Mouse (Mus musculus): ENCODE data around the gene Bhlha15. TPM values are rescaled to one million over a fixed set of nuclear protein-coding genes. Genes with fewer than 3 reads are reported as not detected.

Bhlha15 gene
- total and polyA plus RNA-seq, 3 experiments = 0.44 to 3.5 (median 1.4) TPM

DNA sequence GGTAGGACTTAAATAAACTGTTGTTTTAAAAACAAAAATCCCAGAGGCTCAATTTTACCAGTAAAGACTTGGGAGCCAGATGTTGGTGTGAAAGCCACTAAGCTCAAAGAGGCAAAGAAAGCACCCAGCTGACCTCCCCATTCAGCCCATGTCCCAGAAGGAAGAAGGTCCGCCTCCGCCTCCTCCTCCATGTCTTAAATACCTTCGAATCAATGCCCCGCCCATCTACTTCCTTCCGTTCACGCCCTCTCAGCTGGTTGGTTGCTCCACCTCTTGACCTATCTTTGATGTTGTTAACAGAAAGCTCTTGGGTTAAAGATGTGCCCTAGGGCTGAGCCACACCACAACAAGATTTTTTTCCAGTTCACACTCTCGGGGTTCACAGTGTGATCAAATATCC is 40.1 kb downstream of the Bhlha15 start:
- no peaks in the 10 kb centered on the region for H3K9me3 ChIP-seq (replicated peaks)
- TF ChIP-seq GATA2 (IDR thresholded peaks at IDR 0.05; ENCODE audit: borderline replicate concordance, low read depth, low read length) (no peak), GATA1 (IDR thresholded peaks at IDR 0.05; ENCODE audit: borderline replicate concordance, low read length) (no peak), TAL1 (conservative IDR thresholded peaks at IDR 0.05; ENCODE audit: low read depth, low read length) (no peak), POLR2AphosphoS5 (IDR thresholded peaks at IDR 0.05; ENCODE audit: insufficient replicate concordance, low read depth, low read length) (no peak)
- H3K27me3 ChIP-seq (ENCODE audit: insufficient read depth, low read length) = no peaks in the 10 kb centered on the region
- no peak for ATAC-seq (ENCODE audit: extremely low read depth, insufficient number of reproducible peaks, low FRiP score, poor library complexity, severe bottlenecking)
- H3K4me1 ChIP-seq (ENCODE audit: insufficient read depth, low read depth, low read length) = peaks cover 8% of the 10 kb centered on the region; the same call in 1 of the 2 replicates
- DNase-seq (ENCODE audit: low spot score) = no peak
- no peak overlapping the region for H3K4me3 ChIP-seq (ENCODE audit: low read depth, low read length)
- H3K36me3 ChIP-seq (replicated peaks) = no peaks in the 10 kb centered on the region

DNA sequence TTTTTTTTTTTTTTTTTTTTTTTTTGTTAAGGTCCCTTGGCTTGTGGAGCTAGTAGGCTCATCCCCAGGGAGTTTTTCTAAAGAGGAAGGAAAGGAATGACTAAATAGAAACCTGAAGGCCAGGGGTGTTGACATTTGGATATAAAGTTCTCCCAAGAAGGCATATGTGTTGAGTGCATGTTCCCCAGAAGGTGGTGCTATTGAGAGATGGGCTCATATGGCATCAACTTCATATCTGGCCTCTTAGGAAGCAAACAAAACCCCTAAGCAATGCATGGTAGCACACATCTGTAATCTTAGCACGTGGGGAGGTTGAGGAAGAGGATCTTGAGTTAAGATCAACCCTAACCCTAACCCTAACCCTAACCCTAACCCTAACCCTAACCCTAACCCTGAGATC is 41.3 kb downstream of the Bhlha15 start:
- peaks cover 7% of the 10 kb centered on the region; the same call in 1 of the 2 replicates for H3K4me1 ChIP-seq (ENCODE audit: insufficient read depth, low read depth, low read length)
- TF ChIP-seq GATA2 (IDR thresholded peaks at IDR 0.05; ENCODE audit: borderline replicate concordance, low read depth, low read length) (no peak), TAL1 (conservative IDR thresholded peaks at IDR 0.05; ENCODE audit: low read depth, low read length) (no peak), GATA1 (IDR thresholded peaks at IDR 0.05; ENCODE audit: borderline replicate concordance, low read length) (no peak)
- ATAC-seq (ENCODE audit: extremely low read depth, insufficient number of reproducible peaks, low FRiP score, poor library complexity, severe bottlenecking) (no peak; the same call in 1 of the 2 replicates), DNase-seq (ENCODE audit: low spot score) (no peak)
- no peaks in the 10 kb centered on the region for H3K36me3 ChIP-seq (replicated peaks)
- no peak overlapping the region for H3K4me3 ChIP-seq (ENCODE audit: low read depth, low read length)
- no peaks in the 10 kb centered on the region for H3K9me3 ChIP-seq (replicated peaks)
- H3K27me3 ChIP-seq (ENCODE audit: insufficient read depth, low read length) = no peaks in the 10 kb centered on the region

DNA sequence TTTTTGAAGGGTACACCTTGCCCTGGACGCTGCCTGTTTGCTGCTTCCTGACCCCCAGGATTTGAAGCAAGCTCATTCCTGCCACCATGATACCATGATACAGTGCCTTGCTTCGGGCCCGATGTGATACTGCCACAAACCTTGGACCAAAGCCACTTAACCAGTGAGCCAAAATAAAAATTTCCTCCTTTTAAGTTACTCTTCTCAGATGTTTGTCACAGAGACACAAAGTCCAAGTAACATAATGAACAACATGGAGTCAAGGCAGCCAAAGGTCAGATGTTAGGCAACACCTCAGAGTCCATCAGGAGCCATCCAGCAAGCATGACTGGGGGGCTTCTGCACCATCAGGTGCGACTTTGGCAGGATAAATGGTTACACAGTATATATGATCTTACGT is 42.4 kb downstream of the Bhlha15 start:
- no peaks in the 10 kb centered on the region for H3K9me3 ChIP-seq (replicated peaks)
- no peak overlapping the region for H3K4me3 ChIP-seq (ENCODE audit: low read depth, low read length)
- ATAC-seq (ENCODE audit: extremely low read depth, insufficient number of reproducible peaks, low FRiP score, poor library complexity, severe bottlenecking) (no peak), DNase-seq (ENCODE audit: low spot score) (no peak)
- H3K27me3 ChIP-seq (ENCODE audit: insufficient read depth, low read length) = no peaks in the 10 kb centered on the region
- no peak for TF ChIP-seq GATA1 (IDR thresholded peaks at IDR 0.05; ENCODE audit: borderline replicate concordance, low read length)
- no peaks in the 10 kb centered on the region for H3K36me3 ChIP-seq (replicated peaks)
- peaks cover 5% of the 10 kb centered on the region; the same call in 1 of the 2 replicates for H3K4me1 ChIP-seq (ENCODE audit: insufficient read depth, low read depth, low read length)

DNA sequence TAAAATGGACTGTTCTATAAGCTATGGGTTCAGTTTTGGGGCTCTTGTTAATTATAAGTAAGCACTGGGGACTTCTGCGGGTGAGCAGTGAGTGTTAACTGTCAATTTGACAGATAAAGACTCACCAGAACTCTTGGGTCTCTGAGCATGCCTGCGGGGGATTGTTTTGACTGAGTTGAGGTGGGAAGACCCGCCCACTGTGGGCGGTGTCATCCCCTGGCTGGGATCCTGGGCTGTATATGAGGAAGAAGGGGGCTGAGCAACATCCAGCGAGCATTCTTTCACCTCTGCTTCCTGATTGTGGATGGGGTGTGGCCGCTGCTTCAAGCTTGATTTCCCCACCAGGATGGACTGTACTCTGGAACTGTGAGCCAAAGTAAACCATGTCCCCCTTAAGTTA is 44.1 kb downstream of the Bhlha15 start:
- TF ChIP-seq POLR2AphosphoS5 (IDR thresholded peaks at IDR 0.05; ENCODE audit: insufficient replicate concordance, low read depth, low read length) (no peak), GATA1 (IDR thresholded peaks at IDR 0.05; ENCODE audit: borderline replicate concordance, low read length) (no peak), TAL1 (conservative IDR thresholded peaks at IDR 0.05; ENCODE audit: low read depth, low read length) (no peak), CTCF (IDR thresholded peaks at IDR 0.05; ENCODE audit: low read depth, low read length) (no peak), GATA2 (IDR thresholded peaks at IDR 0.05; ENCODE audit: borderline replicate concordance, low read depth, low read length) (no peak)
- Histone ChIP-seq H3K9me3 (replicated peaks) (no peaks in the 10 kb centered on the region), H3K27me3 (ENCODE audit: insufficient read depth, low read length) (no peaks in the 10 kb centered on the region), H3K4me3 (ENCODE audit: low read depth, low read length) (no peak overlapping the region), H3K4me1 (ENCODE audit: insufficient read depth, low read depth, low read length) (peaks cover 5% of the 10 kb centered on the region; the same call in 1 of the 2 replicates), H3K36me3 (replicated peaks) (no peaks in the 10 kb centered on the region)
- no peak for DNase-seq (ENCODE audit: low spot score)
- no peak for ATAC-seq (ENCODE audit: extremely low read depth, insufficient number of reproducible peaks, low FRiP score, poor library complexity, severe bottlenecking)

DNA sequence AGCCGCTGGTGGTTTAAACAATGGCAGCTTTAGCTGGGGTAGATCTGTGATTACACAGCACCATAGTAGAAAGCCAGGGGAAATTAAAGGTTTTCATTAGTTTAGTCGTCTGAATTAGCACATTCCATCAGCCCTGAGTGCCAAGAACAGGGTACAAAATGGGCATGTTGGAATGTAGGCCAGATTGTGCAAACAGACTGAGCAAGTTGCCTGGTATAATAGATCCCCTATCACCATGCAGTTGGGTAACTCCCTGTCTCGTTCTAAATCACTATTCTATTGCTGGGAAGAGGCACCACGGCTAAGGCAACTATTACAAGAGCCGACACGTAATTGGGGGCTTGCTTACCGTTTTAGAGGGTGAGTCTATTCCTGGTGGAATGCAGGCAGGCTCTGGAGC is 44.6 kb downstream of the Bhlha15 start:
- no peak for DNase-seq (ENCODE audit: low spot score)
- no peak overlapping the region for H3K4me3 ChIP-seq (ENCODE audit: low read depth, low read length)

DNA sequence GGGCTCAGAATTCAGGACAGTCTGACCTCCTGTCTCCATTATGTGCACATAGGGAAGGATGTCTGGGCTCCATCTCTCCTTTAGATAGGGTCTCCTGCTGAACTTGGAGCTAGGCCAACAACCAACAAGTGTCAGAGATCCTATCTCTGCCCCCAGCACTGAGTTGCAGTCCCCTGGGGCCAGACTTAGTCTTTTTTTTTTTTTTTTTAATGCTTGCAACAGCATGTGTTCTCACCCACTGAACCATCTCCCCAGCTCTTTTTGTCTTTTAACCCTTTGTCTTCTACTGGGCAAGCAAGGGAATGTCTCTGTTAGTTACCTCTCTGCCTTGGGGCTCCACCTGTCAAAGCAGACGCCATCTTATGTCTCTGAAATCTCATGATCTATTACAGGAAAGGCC is 48.9 kb downstream of the Bhlha15 start:
- Histone ChIP-seq H3K4me3 (ENCODE audit: low read depth, low read length) (no peak overlapping the region), H3K9me3 (replicated peaks) (no peaks in the 10 kb centered on the region), H3K36me3 (replicated peaks) (no peaks in the 10 kb centered on the region), H3K4me1 (ENCODE audit: insufficient read depth, low read depth, low read length) (0 out of 2 replicates have a peak, but pooled peaks cover 3% of the 10 kb centered on the region), H3K27me3 (ENCODE audit: insufficient read depth, low read length) (no peaks in the 10 kb centered on the region)
- ATAC-seq (ENCODE audit: extremely low read depth, insufficient number of reproducible peaks, low FRiP score, poor library complexity, severe bottlenecking) (no peak), DNase-seq (ENCODE audit: low spot score) (no peak)
- no peak for TF ChIP-seq CTCF (IDR thresholded peaks at IDR 0.05; ENCODE audit: low read depth, low read length)
- TF ChIP-seq GATA1 (IDR thresholded peaks at IDR 0.05; ENCODE audit: borderline replicate concordance, low read length) = no peak
- no peak for TF ChIP-seq GATA2 (IDR thresholded peaks at IDR 0.05; ENCODE audit: borderline replicate concordance, low read depth, low read length)
- TF ChIP-seq TAL1 (conservative IDR thresholded peaks at IDR 0.05; ENCODE audit: low read depth, low read length) = no peak
- TF ChIP-seq POLR2AphosphoS5 (IDR thresholded peaks at IDR 0.05; ENCODE audit: insufficient replicate concordance, low read depth, low read length) = no peak

More for the DNA sequence above, 44.6 kb downstream of the Bhlha15 start:
- no peak for ATAC-seq (ENCODE audit: extremely low read depth, insufficient number of reproducible peaks, low FRiP score, poor library complexity, severe bottlenecking)
- Histone ChIP-seq H3K4me1 (ENCODE audit: insufficient read depth, low read depth, low read length) (peaks cover 5% of the 10 kb centered on the region; the same call in 1 of the 2 replicates), H3K36me3 (replicated peaks) (no peaks in the 10 kb centered on the region), H3K27me3 (ENCODE audit: insufficient read depth, low read length) (no peaks in the 10 kb centered on the region), H3K9me3 (replicated peaks) (no peaks in the 10 kb centered on the region)
- no peak for TF ChIP-seq GATA1 (IDR thresholded peaks at IDR 0.05; ENCODE audit: borderline replicate concordance, low read length)
- no peak for TF ChIP-seq POLR2AphosphoS5 (IDR thresholded peaks at IDR 0.05; ENCODE audit: insufficient replicate concordance, low read depth, low read length)
- no peak for TF ChIP-seq GATA2 (IDR thresholded peaks at IDR 0.05; ENCODE audit: borderline replicate concordance, low read depth, low read length)

Other genes starting within 250 kb of the Bhlha15 start
- gene Ccz1, start 175.4 kb upstream of the Bhlha15 start, total RNA-seq (2014; fragmentation: Nextera tagmentation) = 107 and 116 TPM in 2 replicates
- gene Ccz1, start 175.4 kb upstream of the Bhlha15 start, total RNA-seq (2017) = 107 and 113 TPM in 2 replicates
- gene Ccz1, start 175.4 kb upstream of the Bhlha15 start, polyA plus RNA-seq (2012) = 50.9 and 68.7 TPM in 2 replicates
- not detected in 2 replicates for gene Ocm, start 163.6 kb upstream of the Bhlha15 start, total RNA-seq (2014; fragmentation: Nextera tagmentation)
- not detected in 2 replicates for gene Ocm, start 163.6 kb upstream of the Bhlha15 start, total RNA-seq (2017)
- not detected in 2 replicates for gene Ocm, start 163.6 kb upstream of the Bhlha15 start, polyA plus RNA-seq (2012)
- gene Lmtk2, start 89.8 kb upstream of the Bhlha15 start, total RNA-seq (2014; fragmentation: Nextera tagmentation) = 26.1 and 29.0 TPM in 2 replicates
- 10.6 and 11.7 TPM in 2 replicates for gene Lmtk2, start 89.8 kb upstream of the Bhlha15 start, total RNA-seq (2017)
- gene Lmtk2, start 89.8 kb upstream of the Bhlha15 start, polyA plus RNA-seq (2012) = 8.5 and 9.3 TPM in 2 replicates
- 7.0 and 10.8 TPM in 2 replicates for gene Tecpr1, start 33.3 kb downstream of the Bhlha15 start, total RNA-seq (2014; fragmentation: Nextera tagmentation)
- gene Tecpr1, start 33.3 kb downstream of the Bhlha15 start, total RNA-seq (2017) = 17.5 and 20.1 TPM in 2 replicates
- 5.8 and 6.9 TPM in 2 replicates for gene Tecpr1, start 33.3 kb downstream of the Bhlha15 start, polyA plus RNA-seq (2012)
- 33.0 and 37.6 TPM in 2 replicates for gene Bri3, start 54.2 kb downstream of the Bhlha15 start, total RNA-seq (2014; fragmentation: Nextera tagmentation)
- gene Bri3, start 54.2 kb downstream of the Bhlha15 start, total RNA-seq (2017) = 60.2 and 63.4 TPM in 2 replicates
- 58.1 and 75.9 TPM in 2 replicates for gene Bri3, start 54.2 kb downstream of the Bhlha15 start, polyA plus RNA-seq (2012)
- gene Baiap2l1, start 167.8 kb downstream of the Bhlha15 start, total RNA-seq (2014; fragmentation: Nextera tagmentation) = not detected in 2 replicates
- gene Baiap2l1, start 167.8 kb downstream of the Bhlha15 start, total RNA-seq (2017) = 0.11 TPM in 1 of 2 replicates, not detected in the other
- not detected in 2 replicates for gene Baiap2l1, start 167.8 kb downstream of the Bhlha15 start, polyA plus RNA-seq (2012)